Mouse (Mus musculus) limb, embryonic 10.5 days (tissue): ENCODE data around the gene Cct2. TPM values are rescaled to one million over a fixed set of nuclear protein-coding genes. Genes with fewer than 3 reads are reported as not detected.
A peak's percentile ranks its signal among the peaks of the same experiment; 100 is the strongest.

Experiments
- DNase-seq: peaks from one replicate; pipeline ENCODE4 v3.0.0-alpha.2; 2017; ENCODE audit warnings: low spot score
- H3K27ac ChIP-seq: fragments of 300-500 bp; sonication (generic); 2 replicates; pipeline ENCODE4 v1.5.1; 2016; ENCODE audit warnings: mild to moderate bottlenecking
- H3K27me3 ChIP-seq: fragments of 300-500 bp; sonication (generic); 2 replicates; pipeline ENCODE4 v1.6.1; 2016; ENCODE audit warnings: low read depth, mild to moderate bottlenecking; ENCODE audit not compliant: poor library complexity, severe bottlenecking
- H3K36me3 ChIP-seq: fragments of 300-500 bp; sonication (generic); 2 replicates; pipeline ENCODE4 v1.6.1; 2016; ENCODE audit warnings: mild to moderate bottlenecking, moderate library complexity
- H3K4me1 ChIP-seq: fragments of 300-500 bp; sonication (generic); 2 replicates; pipeline ENCODE4 v1.6.1; 2016
- H3K4me3 ChIP-seq: fragments of 300-500 bp; sonication (generic); 2 replicates; pipeline ENCODE4 v1.5.1; 2016; ENCODE audit warnings: mild to moderate bottlenecking, moderate library complexity
- H3K9me3 ChIP-seq: fragments of 300-500 bp; sonication (generic); replicated peaks from 2 replicates; pipeline ENCODE4 v1.6.1; 2016; ENCODE audit warnings: mild to moderate bottlenecking
- WGBS: fragments of 180-500 bp; shearing (Covaris S2); methylation state at CpG from one replicate; pipeline ENCODE4 v1.1.7; 2016; 5-methylcytosine and 5-hydroxymethylcytosine counted together
- polyA plus RNA-seq: library from polyadenylated mRNA; unstranded; fragments of >200 nt; fragmentation: Nextera tagmentation; extraction: Ambion mirVana; gene quantifications from 2 replicates; pipeline ENCODE4 v1.2.1, GENCODE M21; 2016

Gene Cct2
- 350 and 402 TPM in 2 replicates for polyA plus RNA-seq

DNA sequence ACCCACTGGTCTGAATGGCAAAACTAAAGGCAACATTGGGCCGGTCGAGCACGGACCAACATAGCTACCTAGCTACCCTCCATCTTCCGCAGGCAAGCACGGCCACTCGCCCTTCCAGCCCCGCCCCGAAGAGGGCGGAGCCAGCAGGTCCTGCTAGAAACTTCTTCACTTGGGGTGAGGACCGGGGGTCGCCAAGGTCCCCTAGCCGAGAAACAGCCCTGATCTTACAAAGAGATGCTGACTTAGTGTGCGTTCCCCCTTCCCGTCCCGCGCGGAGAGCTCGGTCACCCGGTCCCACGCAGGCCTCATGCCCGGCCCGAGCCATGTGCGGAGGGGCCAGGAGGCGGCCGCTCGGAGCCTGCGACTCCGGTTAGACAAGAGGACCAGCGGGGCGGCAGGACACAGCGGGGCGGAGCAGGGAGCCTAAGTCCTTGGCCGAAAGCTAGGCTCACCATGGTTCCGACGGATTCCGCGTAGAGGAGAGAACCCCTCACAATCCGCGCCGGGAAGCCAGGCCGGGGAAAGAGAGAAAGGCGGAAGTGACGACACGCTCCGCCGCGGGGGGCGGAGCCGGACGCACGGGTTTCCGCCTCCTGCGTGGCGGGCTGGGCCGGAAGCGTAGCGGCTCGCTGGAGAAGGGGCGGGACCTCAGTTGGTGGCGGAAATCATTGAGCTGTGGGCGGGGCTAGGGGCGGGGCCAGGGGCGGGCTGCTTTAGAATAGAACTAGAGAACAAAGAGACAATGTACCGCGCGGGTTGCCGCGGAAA lies at the start of gene Cct2:
Gene Cct2, minus strand, starts transcription at position 561 of the 768 bp plus-strand sequence.
- peaks cover 15% of the 10 kb centered on the region for H3K4me1 ChIP-seq
- H3K4me3 ChIP-seq = peak within 1 kb of the TSS; percentile 94
- peaks cover 38% of the 10 kb centered on the region for H3K36me3 ChIP-seq
- H3K9me3 ChIP-seq = no peaks in the 10 kb centered on the region
- peak within 1 kb of the TSS; percentile 96 for H3K27ac ChIP-seq
- WGBS = under 1% methylated on average over 68 of the region's 68 CpGs
- no peaks in the 10 kb centered on the region for H3K27me3 ChIP-seq
- peak; percentile 100 for DNase-seq

DNA sequence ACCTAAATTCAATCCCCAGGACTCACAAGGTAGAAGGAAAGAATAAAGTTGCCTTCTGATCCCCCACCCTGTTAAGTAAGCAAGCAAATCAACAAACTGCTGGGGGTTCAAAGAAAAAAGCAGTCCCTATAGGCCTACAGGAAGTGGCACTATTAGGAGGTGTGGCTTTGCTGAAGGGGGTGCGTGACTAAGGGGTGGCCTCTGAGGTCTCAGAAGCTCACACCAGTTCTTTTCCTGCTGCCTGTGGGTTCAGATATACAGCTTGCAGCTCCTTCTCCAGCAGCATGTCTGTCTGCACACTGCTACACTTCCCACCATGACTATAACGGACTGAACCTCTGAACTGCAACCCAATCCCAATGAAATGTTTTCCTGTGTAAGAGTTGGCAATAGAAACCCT lies 48.9 kb upstream of the Cct2 start:
- H3K9me3 ChIP-seq = no peaks in the 10 kb centered on the region
- no peak for DNase-seq
- no peaks in the 10 kb centered on the region for H3K36me3 ChIP-seq
- no peaks in the 10 kb centered on the region for H3K27me3 ChIP-seq
- peaks cover 23% of the 10 kb centered on the region for H3K4me1 ChIP-seq
- H3K4me3 ChIP-seq = no peak overlapping the region
- no peak overlapping the region for H3K27ac ChIP-seq
- WGBS = 23% methylated on average over 2 of the region's 2 CpGs

DNA sequence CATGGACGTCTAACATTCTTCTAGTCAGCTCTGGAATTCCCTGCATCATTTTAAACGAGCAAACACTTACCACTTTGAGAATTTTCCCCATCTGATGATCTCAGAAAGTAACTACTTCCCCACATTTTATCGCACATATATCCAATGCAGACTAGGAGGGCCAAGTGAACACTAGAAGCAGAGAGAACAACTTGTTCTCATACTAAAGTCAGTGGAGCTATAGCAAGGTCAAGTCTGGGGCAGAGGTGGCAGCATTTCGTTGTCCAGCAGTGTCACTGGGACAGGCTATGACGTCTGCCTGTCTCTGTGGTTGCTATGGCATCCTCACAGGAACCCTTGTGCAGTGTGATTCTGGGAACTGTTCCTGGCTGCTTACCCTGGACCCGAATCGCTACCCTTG lies 47.8 kb upstream of the Cct2 start:
- Histone ChIP-seq H3K4me1 (peaks cover 26% of the 10 kb centered on the region), H3K27me3 (no peaks in the 10 kb centered on the region), H3K27ac (no peak overlapping the region), H3K36me3 (no peaks in the 10 kb centered on the region), H3K4me3 (no peak overlapping the region), H3K9me3 (no peaks in the 10 kb centered on the region)
- 81% methylated on average over 7 of the region's 7 CpGs for WGBS
- DNase-seq = no peak

- Histone ChIP-seq H3K4me1 (peaks cover 23% of the 10 kb centered on the region), H3K27ac (no peak overlapping the region), H3K4me3 (no peak overlapping the region), H3K36me3 (no peaks in the 10 kb centered on the region), H3K9me3 (no peaks in the 10 kb centered on the region), H3K27me3 (no peaks in the 10 kb centered on the region)
- 77% methylated on average over 3 of the region's 3 CpGs for WGBS
- no peak for DNase-seq
Observed at GRCm38 (mm10) chr10:117110271-117110670, 46.7 kb upstream of the Cct2 start.

GRCm38 (mm10) chr10:117106686-117107085 lies 43.1 kb upstream of the Cct2 start:
- Histone ChIP-seq H3K4me3 (no peak overlapping the region), H3K27ac (no peak overlapping the region), H3K9me3 (no peaks in the 10 kb centered on the region), H3K27me3 (no peaks in the 10 kb centered on the region), H3K36me3 (no peaks in the 10 kb centered on the region), H3K4me1 (peaks cover 11% of the 10 kb centered on the region)
- 12% methylated on average over 3 of the region's 3 CpGs for WGBS
- DNase-seq = no peak

- DNase-seq = no peak
- H3K4me3 ChIP-seq = no peak overlapping the region
- H3K36me3 ChIP-seq = no peaks in the 10 kb centered on the region
- WGBS = 12% methylated on average over 4 of the region's 4 CpGs
- no peaks in the 10 kb centered on the region for H3K27me3 ChIP-seq
- H3K9me3 ChIP-seq = no peaks in the 10 kb centered on the region
- H3K27ac ChIP-seq = no peak overlapping the region
- H3K4me1 ChIP-seq = peaks cover 7% of the 10 kb centered on the region
Observed at GRCm38 (mm10) chr10:117106244-117106643, 42.6 kb upstream of the Cct2 start.

DNA sequence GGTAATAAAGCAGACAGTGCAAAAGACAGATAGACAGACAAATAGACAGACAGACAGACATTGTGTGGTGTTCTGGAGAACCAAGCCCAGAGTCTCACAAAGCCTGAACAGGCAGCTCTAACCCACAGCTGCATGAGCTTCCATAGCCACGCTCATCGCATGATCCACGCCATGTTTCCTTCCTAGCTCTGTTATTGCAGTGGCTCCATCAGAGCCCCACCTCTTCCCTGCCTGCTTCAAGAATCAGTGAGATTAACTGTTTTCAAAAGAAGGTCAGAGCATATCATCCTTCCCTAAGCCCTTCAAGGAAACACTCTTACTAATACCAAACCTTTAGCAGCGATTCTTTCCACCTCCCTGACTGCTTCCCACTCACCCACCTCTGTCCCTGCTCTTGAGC lies 41.4 kb upstream of the Cct2 start:
- Histone ChIP-seq H3K27me3 (no peaks in the 10 kb centered on the region), H3K9me3 (no peaks in the 10 kb centered on the region), H3K4me3 (no peak overlapping the region), H3K27ac (no peak overlapping the region), H3K36me3 (no peaks in the 10 kb centered on the region), H3K4me1 (peaks cover 6% of the 10 kb centered on the region; the same call in 1 of the 2 replicates)
- no peak for DNase-seq
- 77% methylated on average over 4 of the region's 4 CpGs for WGBS

- Histone ChIP-seq H3K36me3 (no peaks in the 10 kb centered on the region), H3K4me1 (peaks cover 9% of the 10 kb centered on the region; the same call in 1 of the 2 replicates), H3K4me3 (no peak overlapping the region), H3K27me3 (no peaks in the 10 kb centered on the region), H3K27ac (no peak overlapping the region), H3K9me3 (no peaks in the 10 kb centered on the region)
- DNase-seq = no peak
Observed at GRCm38 (mm10) chr10:117103854-117104598, 40.4 kb upstream of the Cct2 start.

- Histone ChIP-seq H3K9me3 (no peaks in the 10 kb centered on the region), H3K27me3 (no peaks in the 10 kb centered on the region), H3K4me3 (no peak overlapping the region), H3K27ac (no peak overlapping the region), H3K36me3 (peaks cover 6% of the 10 kb centered on the region; the same call in 1 of the 2 replicates), H3K4me1 (0 out of 2 replicates have a peak, but pooled peaks cover 4% of the 10 kb centered on the region)
- WGBS = 83% methylated on average over 5 of the region's 5 CpGs
- no peak for DNase-seq
Observed at GRCm38 (mm10) chr10:117100175-117100574, 36.6 kb upstream of the Cct2 start.

GRCm38 (mm10) chr10:117097116-117097698 lies 33.6 kb upstream of the Cct2 start:
- Histone ChIP-seq H3K27ac (no peak overlapping the region), H3K4me3 (no peak overlapping the region), H3K36me3 (peaks cover 24% of the 10 kb centered on the region), H3K9me3 (no peaks in the 10 kb centered on the region), H3K4me1 (peaks cover 12% of the 10 kb centered on the region), H3K27me3 (no peaks in the 10 kb centered on the region)
- 85% methylated on average over 2 of the region's 2 CpGs for WGBS
- no peak for DNase-seq

GRCm38 (mm10) chr10:117096096-117096495 lies 32.5 kb upstream of the Cct2 start:
- DNase-seq = no peak
- Histone ChIP-seq H3K36me3 (peaks cover 27% of the 10 kb centered on the region), H3K27ac (no peak overlapping the region), H3K9me3 (no peaks in the 10 kb centered on the region), H3K4me3 (no peak overlapping the region), H3K27me3 (no peaks in the 10 kb centered on the region), H3K4me1 (peaks cover 12% of the 10 kb centered on the region)
- 93% methylated on average over 6 of the region's 6 CpGs for WGBS

GRCm38 (mm10) chr10:117094504-117095329 lies 31.1 kb upstream of the Cct2 start:
- Histone ChIP-seq H3K9me3 (no peaks in the 10 kb centered on the region), H3K27me3 (no peaks in the 10 kb centered on the region), H3K27ac (no peak overlapping the region), H3K4me1 (peaks cover 12% of the 10 kb centered on the region), H3K36me3 (peaks cover 29% of the 10 kb centered on the region), H3K4me3 (no peak overlapping the region)
- no peak for DNase-seq
- WGBS = 67% methylated on average over 15 of the region's 15 CpGs
